Mouse (Mus musculus): Measurements from ENCODE around the gene Zfp366. TPM values are rescaled to one million over a fixed set of nuclear protein-coding genes. Genes with fewer than 3 reads are reported as not detected.

Zfp366 gene
- polyA plus RNA-seq, 1 experiment, result 9.0 TPM

- no peak overlapping the region for H3K27ac ChIP-seq (ENCODE audit: insufficient read depth, low read length)
- H3K4me1 ChIP-seq (ENCODE audit: control insufficient read depth, insufficient read depth, insufficient read length), result 0 out of 2 replicates have a peak, but pooled peaks cover 4% of the 10 kb centered on the region
- H3K4me3 ChIP-seq (ENCODE audit: extremely low read depth, insufficient read depth, insufficient read length), result no peak overlapping the region
- 95% methylated on average over 21 of the region's 21 CpGs for WGBS
- DNase-seq (ENCODE audit: low read depth in 1 of 2, low spot score in 2 of 2), result no peak
- no peak for TF ChIP-seq POLR2A (IDR thresholded peaks at IDR 0.05; ENCODE audit: low read depth, low read length)
- no peak for TF ChIP-seq CTCF (IDR thresholded peaks at IDR 0.05; ENCODE audit: extremely low read depth, insufficient read depth, insufficient read length, insufficient replicate concordance)
- H3K27me3 ChIP-seq (ENCODE audit: control insufficient read depth, insufficient read depth, low read length), result no peaks in the 10 kb centered on the region
- H3K36me3 ChIP-seq (ENCODE audit: control insufficient read depth, insufficient read depth, low read length), result no peaks in the 10 kb centered on the region
Measured at GRCm38 (mm10) chr13:99245916-99246460, 61.4 kb downstream of the Zfp366 start.

GRCm38 (mm10) chr13:99250806-99251205, 66.2 kb downstream of the Zfp366 start:
- no peaks in the 10 kb centered on the region for H3K4me1 ChIP-seq (ENCODE audit: control insufficient read depth, insufficient read depth, insufficient read length)
- TF ChIP-seq POLR2A (IDR thresholded peaks at IDR 0.05; ENCODE audit: low read depth, low read length) (no peak), CTCF (IDR thresholded peaks at IDR 0.05; ENCODE audit: extremely low read depth, insufficient read depth, insufficient read length, insufficient replicate concordance) (no peak)
- H3K27me3 ChIP-seq (ENCODE audit: control insufficient read depth, insufficient read depth, low read length), result peaks cover 1% of the 10 kb centered on the region; the same call in 1 of the 2 replicates
- H3K4me3 ChIP-seq (ENCODE audit: extremely low read depth, insufficient read depth, insufficient read length), result no peak overlapping the region
- no peak overlapping the region for H3K27ac ChIP-seq (ENCODE audit: insufficient read depth, low read length)
- DNase-seq (ENCODE audit: low read depth in 1 of 2, low spot score in 2 of 2), result no peak
- H3K36me3 ChIP-seq (ENCODE audit: control insufficient read depth, insufficient read depth, low read length), result no peaks in the 10 kb centered on the region
- WGBS, result 96% methylated on average over 2 of the region's 2 CpGs

GRCm38 (mm10) chr13:99254215-99254614, 69.6 kb downstream of the Zfp366 start:
- TF ChIP-seq POLR2A (IDR thresholded peaks at IDR 0.05; ENCODE audit: low read depth, low read length), result no peak
- TF ChIP-seq CTCF (IDR thresholded peaks at IDR 0.05; ENCODE audit: extremely low read depth, insufficient read depth, insufficient read length, insufficient replicate concordance), result no peak
- no peaks in the 10 kb centered on the region for H3K36me3 ChIP-seq (ENCODE audit: control insufficient read depth, insufficient read depth, low read length)
- H3K4me1 ChIP-seq (ENCODE audit: control insufficient read depth, insufficient read depth, insufficient read length), result no peaks in the 10 kb centered on the region
- no peak for DNase-seq (ENCODE audit: low read depth in 1 of 2, low spot score in 2 of 2)
- peaks cover 1% of the 10 kb centered on the region; the same call in 1 of the 2 replicates for H3K27me3 ChIP-seq (ENCODE audit: control insufficient read depth, insufficient read depth, low read length)
- no peak overlapping the region for H3K27ac ChIP-seq (ENCODE audit: insufficient read depth, low read length)
- no peak overlapping the region for H3K4me3 ChIP-seq (ENCODE audit: extremely low read depth, insufficient read depth, insufficient read length)

- no peak overlapping the region for H3K27ac ChIP-seq (ENCODE audit: insufficient read depth, low read length)
- H3K4me3 ChIP-seq (ENCODE audit: extremely low read depth, insufficient read depth, insufficient read length), result no peak overlapping the region
- peaks cover 1% of the 10 kb centered on the region; the same call in 1 of the 2 replicates for H3K27me3 ChIP-seq (ENCODE audit: control insufficient read depth, insufficient read depth, low read length)
- no peak for DNase-seq (ENCODE audit: low read depth in 1 of 2, low spot score in 2 of 2)
- H3K36me3 ChIP-seq (ENCODE audit: control insufficient read depth, insufficient read depth, low read length), result no peaks in the 10 kb centered on the region
- TF ChIP-seq CTCF (IDR thresholded peaks at IDR 0.05; ENCODE audit: extremely low read depth, insufficient read depth, insufficient read length, insufficient replicate concordance), result no peak
- no peak for TF ChIP-seq POLR2A (IDR thresholded peaks at IDR 0.05; ENCODE audit: low read depth, low read length)
- WGBS, result 20% methylated on average over 3 of the region's 3 CpGs
- no peaks in the 10 kb centered on the region for H3K4me1 ChIP-seq (ENCODE audit: control insufficient read depth, insufficient read depth, insufficient read length)
Measured at GRCm38 (mm10) chr13:99254781-99255180, 70.2 kb downstream of the Zfp366 start.

GRCm38 (mm10) chr13:99256916-99257315, 72.3 kb downstream of the Zfp366 start:
- no peak overlapping the region for H3K27ac ChIP-seq (ENCODE audit: insufficient read depth, low read length)
- DNase-seq (ENCODE audit: low read depth in 1 of 2, low spot score in 2 of 2), result no peak
- WGBS, result 94% methylated on average over 4 of the region's 4 CpGs
- no peaks in the 10 kb centered on the region for H3K4me1 ChIP-seq (ENCODE audit: control insufficient read depth, insufficient read depth, insufficient read length)
- TF ChIP-seq POLR2A (IDR thresholded peaks at IDR 0.05; ENCODE audit: low read depth, low read length) (no peak), CTCF (IDR thresholded peaks at IDR 0.05; ENCODE audit: extremely low read depth, insufficient read depth, insufficient read length, insufficient replicate concordance) (no peak)
- H3K27me3 ChIP-seq (ENCODE audit: control insufficient read depth, insufficient read depth, low read length), result peaks cover 1% of the 10 kb centered on the region; the same call in 1 of the 2 replicates
- H3K4me3 ChIP-seq (ENCODE audit: extremely low read depth, insufficient read depth, insufficient read length), result no peak overlapping the region
- no peaks in the 10 kb centered on the region for H3K36me3 ChIP-seq (ENCODE audit: control insufficient read depth, insufficient read depth, low read length)

- DNase-seq (ENCODE audit: low read depth in 1 of 2, low spot score in 2 of 2), result no peak
- Histone ChIP-seq H3K27me3 (ENCODE audit: control insufficient read depth, insufficient read depth, low read length) (no peaks in the 10 kb centered on the region), H3K4me3 (ENCODE audit: extremely low read depth, insufficient read depth, insufficient read length) (no peak overlapping the region), H3K4me1 (ENCODE audit: control insufficient read depth, insufficient read depth, insufficient read length) (no peaks in the 10 kb centered on the region), H3K36me3 (ENCODE audit: control insufficient read depth, insufficient read depth, low read length) (no peaks in the 10 kb centered on the region), H3K27ac (ENCODE audit: insufficient read depth, low read length) (no peak overlapping the region)
- no peak for TF ChIP-seq CTCF (IDR thresholded peaks at IDR 0.05; ENCODE audit: extremely low read depth, insufficient read depth, insufficient read length, insufficient replicate concordance)
- TF ChIP-seq POLR2A (IDR thresholded peaks at IDR 0.05; ENCODE audit: low read depth, low read length), result no peak
- WGBS, result 87% methylated on average over 3 of the region's 3 CpGs
Measured at GRCm38 (mm10) chr13:99258677-99259076, 74.1 kb downstream of the Zfp366 start.

- no peak overlapping the region for H3K4me3 ChIP-seq (ENCODE audit: extremely low read depth, insufficient read depth, insufficient read length)
- H3K4me1 ChIP-seq (ENCODE audit: control insufficient read depth, insufficient read depth, insufficient read length), result no peaks in the 10 kb centered on the region
- no peaks in the 10 kb centered on the region for H3K36me3 ChIP-seq (ENCODE audit: control insufficient read depth, insufficient read depth, low read length)
- H3K27ac ChIP-seq (ENCODE audit: insufficient read depth, low read length), result no peak overlapping the region
- WGBS, result 85% methylated on average over 15 of the region's 15 CpGs
- DNase-seq (ENCODE audit: low read depth in 1 of 2, low spot score in 2 of 2), result no peak
- H3K27me3 ChIP-seq (ENCODE audit: control insufficient read depth, insufficient read depth, low read length), result no peaks in the 10 kb centered on the region
- TF ChIP-seq CTCF (IDR thresholded peaks at IDR 0.05; ENCODE audit: extremely low read depth, insufficient read depth, insufficient read length, insufficient replicate concordance), result no peak
Measured at GRCm38 (mm10) chr13:99259502-99260174, 75.0 kb downstream of the Zfp366 start.

All from spleen, adult 2 months (tissue).